Mouse (Mus musculus): ENCODE measurements around the gene 1700037H04Rik. TPM values are rescaled to one million over a fixed set of nuclear protein-coding genes. Genes with fewer than 3 reads are reported as not detected.

1700037H04Rik gene
- total RNA-seq, 1 experiment from 2014 or later: 13.5 TPM

DNA sequence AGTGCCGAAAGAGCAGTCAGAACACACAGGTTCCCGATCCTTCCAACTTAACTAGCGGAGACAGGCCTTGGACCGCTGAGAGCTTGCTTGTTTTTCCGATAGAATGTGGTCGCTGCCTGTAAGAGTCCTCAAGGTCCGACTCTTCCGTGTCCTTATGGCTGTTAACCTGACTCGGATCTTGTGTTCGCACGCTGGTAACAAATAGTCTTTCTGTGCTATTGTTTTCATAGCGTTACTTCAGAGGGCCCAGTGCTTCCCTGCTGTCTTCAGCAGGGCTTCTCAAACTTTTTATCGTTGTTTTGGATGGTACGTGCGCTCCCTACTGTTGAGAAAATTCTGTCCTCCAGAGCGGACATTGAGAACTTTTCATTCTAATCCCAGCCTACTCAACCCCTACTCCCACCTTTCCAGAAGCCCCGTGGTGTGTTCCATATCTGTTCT, 810 bp upstream of the 1700037H04Rik start:
- ATAC-seq (replicated peaks in 1 of 2; ENCODE audit: insufficient read depth in 1 of 2, low FRiP score in 2 of 2, low TSS enrichment in 1 of 2, low read depth in 1 of 2, poor library complexity in 2 of 2, severe bottlenecking in 2 of 2): no peak

GRCm38 (mm10) chr2:131159491-131159910, 380 bp downstream of the 1700037H04Rik start:
- ATAC-seq (replicated peaks in 1 of 2; ENCODE audit: insufficient read depth in 1 of 2, low FRiP score in 2 of 2, low TSS enrichment in 1 of 2, low read depth in 1 of 2, poor library complexity in 2 of 2, severe bottlenecking in 2 of 2): no peak; a peak in 1 of 4 replicates

- no peak for ATAC-seq (replicated peaks in 1 of 2; ENCODE audit: insufficient read depth in 1 of 2, low FRiP score in 2 of 2, low TSS enrichment in 1 of 2, low read depth in 1 of 2, poor library complexity in 2 of 2, severe bottlenecking in 2 of 2)
Measured at GRCm38 (mm10) chr2:131156987-131157386, 2.9 kb downstream of the 1700037H04Rik start.

DNA sequence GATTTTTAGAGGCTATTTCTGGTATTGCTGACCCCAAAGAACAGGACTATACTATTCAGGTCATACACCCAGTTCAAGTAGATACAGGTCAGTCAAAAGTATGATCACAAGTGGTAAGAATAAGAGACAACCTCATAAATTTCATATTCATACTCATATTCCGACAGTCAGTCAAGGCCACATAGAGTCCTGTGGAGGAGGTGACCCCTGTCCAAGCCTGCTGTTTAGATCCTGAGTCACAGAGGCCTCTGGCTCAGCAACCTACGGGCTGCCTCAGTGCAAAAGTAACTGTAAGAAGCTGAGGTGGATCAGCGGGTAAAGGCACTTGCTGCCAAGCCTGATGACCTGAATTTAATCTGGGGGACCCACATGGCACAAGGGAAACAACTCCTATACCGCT, 5.8 kb downstream of the 1700037H04Rik start:
- no peak for ATAC-seq (replicated peaks in 1 of 2; ENCODE audit: insufficient read depth in 1 of 2, low FRiP score in 2 of 2, low TSS enrichment in 1 of 2, low read depth in 1 of 2, poor library complexity in 2 of 2, severe bottlenecking in 2 of 2)

DNA sequence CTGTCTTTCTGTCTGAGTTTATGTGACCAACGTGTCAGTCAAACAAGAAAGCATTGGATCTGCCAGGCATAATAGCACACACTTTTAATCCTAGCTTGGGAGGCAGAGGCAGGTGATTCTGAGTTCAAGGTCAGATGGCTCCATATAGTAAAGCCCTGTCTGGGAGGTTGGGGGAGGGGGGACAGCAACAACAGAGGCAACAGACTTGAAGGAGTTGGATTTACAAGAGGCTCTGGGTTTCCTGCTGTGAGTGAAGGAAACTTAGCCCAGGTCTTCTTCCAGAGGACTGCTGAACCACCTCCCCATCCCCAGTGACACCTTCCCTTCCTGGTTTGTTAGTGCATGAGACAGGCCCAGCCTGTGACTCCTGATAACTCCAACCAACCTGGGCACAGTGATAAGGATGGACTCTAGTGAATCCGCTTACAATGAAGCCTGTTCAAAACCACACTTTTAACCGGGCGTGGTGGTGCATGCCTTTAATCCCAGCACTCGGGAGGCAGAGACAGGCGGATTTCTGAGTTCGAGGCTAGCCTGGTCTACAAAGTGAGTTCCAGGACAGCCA, 7.6 kb downstream of the 1700037H04Rik start:
- ATAC-seq (replicated peaks in 1 of 2; ENCODE audit: insufficient read depth in 1 of 2, low FRiP score in 2 of 2, low TSS enrichment in 1 of 2, low read depth in 1 of 2, poor library complexity in 2 of 2, severe bottlenecking in 2 of 2): no peak

GRCm38 (mm10) chr2:131149254-131149578, 10.7 kb downstream of the 1700037H04Rik start:
- no peak for ATAC-seq (replicated peaks in 1 of 2; ENCODE audit: insufficient read depth in 1 of 2, low FRiP score in 2 of 2, low TSS enrichment in 1 of 2, low read depth in 1 of 2, poor library complexity in 2 of 2, severe bottlenecking in 2 of 2)

- no peak for ATAC-seq (replicated peaks in 1 of 2; ENCODE audit: insufficient read depth in 1 of 2, low FRiP score in 2 of 2, low TSS enrichment in 1 of 2, low read depth in 1 of 2, poor library complexity in 2 of 2, severe bottlenecking in 2 of 2)
Measured at GRCm38 (mm10) chr2:131148353-131149253, 11.3 kb downstream of the 1700037H04Rik start.

DNA sequence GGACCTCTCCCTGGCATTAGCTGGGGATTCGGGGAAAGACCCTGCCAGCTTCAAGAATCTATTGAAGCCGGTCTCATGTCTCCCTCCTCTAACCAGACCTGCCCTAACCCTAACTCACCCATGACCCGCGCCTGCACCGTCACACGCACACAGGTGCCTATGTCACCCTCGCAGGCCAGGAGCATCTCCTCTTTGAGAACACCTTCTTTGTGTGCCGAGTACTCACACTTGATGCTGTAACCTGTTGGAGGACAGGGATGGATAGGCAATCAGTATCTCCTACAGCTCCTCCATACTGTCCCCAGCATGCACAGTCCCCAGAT, 12.9 kb downstream of the 1700037H04Rik start:
- ATAC-seq (replicated peaks in 1 of 2; ENCODE audit: insufficient read depth in 1 of 2, low FRiP score in 2 of 2, low TSS enrichment in 1 of 2, low read depth in 1 of 2, poor library complexity in 2 of 2, severe bottlenecking in 2 of 2): no peak

DNA sequence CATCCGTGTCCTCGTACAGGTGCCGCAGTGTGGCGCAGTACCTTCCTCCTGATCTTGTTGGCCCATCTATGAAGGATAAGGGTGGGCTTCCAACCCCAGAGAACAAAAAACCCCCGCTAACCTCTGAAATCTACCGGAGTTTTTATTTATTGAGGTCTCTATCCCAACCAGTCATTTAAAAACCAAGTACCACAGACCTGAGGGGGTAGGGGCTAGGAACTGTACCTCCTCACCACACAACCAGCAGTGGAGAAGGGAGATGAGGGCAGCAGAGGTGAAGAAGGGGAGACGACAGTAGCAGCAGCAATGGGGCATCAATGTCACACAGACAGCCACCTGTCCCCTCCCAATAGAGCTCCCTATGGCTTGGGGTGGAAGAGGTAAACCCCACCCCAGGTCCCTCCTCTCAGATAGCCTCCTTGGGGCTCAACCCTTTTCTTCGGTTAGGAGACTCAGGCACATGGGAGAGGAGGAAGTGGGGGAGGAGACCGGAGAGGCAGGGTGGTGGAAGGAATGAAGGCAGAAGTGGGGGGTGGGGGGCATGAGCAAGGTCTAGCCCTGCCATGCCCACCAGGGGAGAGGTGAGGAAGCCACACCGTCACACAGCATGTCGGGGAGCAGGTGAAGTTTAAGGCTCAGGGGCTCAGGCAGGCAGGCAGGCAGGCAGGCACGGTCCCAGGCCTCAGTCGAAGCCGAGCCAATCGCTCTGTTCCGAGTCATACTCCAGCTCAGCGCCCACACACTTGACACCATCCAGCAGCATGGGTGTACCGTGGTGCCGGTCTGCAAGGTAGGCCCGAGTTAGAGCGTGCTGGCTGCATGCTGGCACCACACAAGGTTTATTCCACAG, 13.5 kb downstream of the 1700037H04Rik start:
- ATAC-seq (replicated peaks in 1 of 2; ENCODE audit: insufficient read depth in 1 of 2, low FRiP score in 2 of 2, low TSS enrichment in 1 of 2, low read depth in 1 of 2, poor library complexity in 2 of 2, severe bottlenecking in 2 of 2): no peak

DNA sequence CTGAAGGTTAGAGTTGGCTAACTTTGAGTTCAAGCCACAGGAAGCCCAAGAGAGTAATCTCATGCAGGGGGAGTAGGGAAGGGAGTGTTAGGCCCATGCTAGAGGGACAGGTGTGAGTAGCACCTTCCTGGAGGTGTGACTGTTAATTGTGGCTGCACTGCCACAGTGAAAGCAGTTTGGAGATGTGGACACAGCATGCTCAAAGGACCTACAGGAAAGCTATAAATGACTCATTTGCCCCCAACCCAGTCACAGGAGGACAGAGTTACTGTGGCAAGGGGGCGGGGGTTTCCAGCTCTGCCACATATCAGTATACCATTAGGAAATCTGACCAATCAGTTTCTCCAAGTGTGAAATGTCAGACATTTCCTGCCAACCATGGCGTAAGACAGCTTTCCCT, 14.3 kb downstream of the 1700037H04Rik start:
- ATAC-seq (replicated peaks in 1 of 2; ENCODE audit: insufficient read depth in 1 of 2, low FRiP score in 2 of 2, low TSS enrichment in 1 of 2, low read depth in 1 of 2, poor library complexity in 2 of 2, severe bottlenecking in 2 of 2): no peak

GRCm38 (mm10) chr2:131145121-131145520, 14.8 kb downstream of the 1700037H04Rik start:
- ATAC-seq (replicated peaks in 1 of 2; ENCODE audit: insufficient read depth in 1 of 2, low FRiP score in 2 of 2, low TSS enrichment in 1 of 2, low read depth in 1 of 2, poor library complexity in 2 of 2, severe bottlenecking in 2 of 2): no peak

GRCm38 (mm10) chr2:131143007-131143780, 16.7 kb downstream of the 1700037H04Rik start:
- ATAC-seq (replicated peaks in 1 of 2; ENCODE audit: insufficient read depth in 1 of 2, low FRiP score in 2 of 2, low TSS enrichment in 1 of 2, low read depth in 1 of 2, poor library complexity in 2 of 2, severe bottlenecking in 2 of 2): no peak

GRCm38 (mm10) chr2:131142592-131142991, 17.3 kb downstream of the 1700037H04Rik start:
- peak; percentile 65 to 79 for ATAC-seq (replicated peaks in 1 of 2; ENCODE audit: insufficient read depth in 1 of 2, low FRiP score in 2 of 2, low TSS enrichment in 1 of 2, low read depth in 1 of 2, poor library complexity in 2 of 2, severe bottlenecking in 2 of 2)

DNA sequence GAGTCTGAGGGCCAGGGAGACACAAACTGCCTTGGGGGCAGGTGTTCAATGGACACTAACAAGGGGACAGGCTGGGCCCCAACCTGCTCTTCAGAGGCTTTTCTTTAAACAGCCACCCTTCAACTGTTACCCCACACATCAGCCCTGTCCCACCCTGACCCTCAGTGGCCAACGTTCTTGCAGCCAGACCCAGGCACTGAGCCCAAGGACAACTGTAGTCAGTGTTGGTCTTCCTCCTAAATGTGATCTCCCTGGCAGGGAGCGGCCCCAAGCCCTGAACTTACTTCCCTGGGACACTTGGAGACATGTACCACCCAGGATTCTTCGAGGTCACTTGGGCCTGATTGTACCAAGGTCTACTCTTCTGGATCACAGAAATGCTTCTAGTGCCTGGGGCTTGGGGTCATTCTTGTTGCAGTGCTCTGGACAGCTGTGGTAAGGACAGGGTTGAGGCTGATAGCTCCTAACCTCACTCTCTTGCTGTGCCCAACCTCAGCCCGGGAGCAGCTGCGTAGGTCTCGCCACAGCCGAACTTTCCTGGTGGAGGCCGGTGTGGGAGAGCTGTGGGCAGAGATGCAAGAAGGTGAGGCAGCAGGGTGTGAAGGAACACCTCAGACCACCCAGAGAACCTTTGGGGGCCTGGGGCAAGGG, 18.4 kb downstream of the 1700037H04Rik start:
- no peak for ATAC-seq (replicated peaks in 1 of 2; ENCODE audit: insufficient read depth in 1 of 2, low FRiP score in 2 of 2, low TSS enrichment in 1 of 2, low read depth in 1 of 2, poor library complexity in 2 of 2, severe bottlenecking in 2 of 2)

DNA sequence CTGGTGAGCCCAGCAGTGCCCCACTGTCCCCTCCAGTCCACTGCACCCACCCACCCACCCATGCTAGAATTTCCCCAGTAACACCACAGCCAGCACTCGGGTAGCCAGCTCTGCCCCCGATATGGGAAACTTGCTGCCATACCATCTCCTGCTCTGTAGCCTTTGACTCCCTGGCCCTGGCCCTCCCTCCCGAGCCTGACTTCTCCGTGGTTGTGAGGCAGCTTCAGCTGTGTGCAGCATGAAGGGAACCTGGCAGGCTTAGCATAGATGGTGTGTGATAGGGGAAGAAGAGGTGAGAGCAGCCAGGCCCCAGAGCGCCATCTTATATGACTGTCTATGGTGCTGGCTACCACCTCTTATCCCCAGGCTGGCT, 19.4 kb downstream of the 1700037H04Rik start:
- ATAC-seq (replicated peaks in 1 of 2; ENCODE audit: insufficient read depth in 1 of 2, low FRiP score in 2 of 2, low TSS enrichment in 1 of 2, low read depth in 1 of 2, poor library complexity in 2 of 2, severe bottlenecking in 2 of 2): no peak

GRCm38 (mm10) chr2:131139886-131140532, 19.9 kb downstream of the 1700037H04Rik start:
- no peak for ATAC-seq (replicated peaks in 1 of 2; ENCODE audit: insufficient read depth in 1 of 2, low FRiP score in 2 of 2, low TSS enrichment in 1 of 2, low read depth in 1 of 2, poor library complexity in 2 of 2, severe bottlenecking in 2 of 2)

DNA sequence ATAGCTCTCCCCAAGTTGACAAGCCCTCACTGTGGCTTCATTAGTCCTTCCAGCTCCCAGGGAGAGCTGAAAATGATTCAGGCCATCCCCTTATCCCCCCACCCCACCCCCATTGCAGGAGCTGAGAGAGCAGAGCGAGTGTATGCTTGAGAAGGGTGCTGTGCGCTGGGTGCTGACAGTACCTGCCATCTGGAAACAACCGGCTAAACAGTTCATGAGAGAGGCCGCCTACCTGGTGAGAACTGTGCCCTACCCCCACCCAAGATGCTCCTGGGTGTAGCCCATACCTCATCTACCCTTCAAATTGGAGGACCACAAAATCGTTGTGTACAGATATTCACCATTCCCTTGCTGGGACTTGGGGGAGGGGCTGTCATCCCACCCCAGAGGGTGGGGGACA, 20.6 kb downstream of the 1700037H04Rik start:
- no peak for ATAC-seq (replicated peaks in 1 of 2; ENCODE audit: insufficient read depth in 1 of 2, low FRiP score in 2 of 2, low TSS enrichment in 1 of 2, low read depth in 1 of 2, poor library complexity in 2 of 2, severe bottlenecking in 2 of 2)

Data from hematopoietic stem cell, adult 5-6 weeks (primary cell).